Mouse (Mus musculus) MN1 (cell line): ENCODE data around the gene Shisal1.

Source experiments
- DNase-seq: peaks from one replicate; pipeline ENCODE4 v3.0.0-alpha.2; 2016; ENCODE audit warnings: low spot score

The Shisal1 gene

DNA sequence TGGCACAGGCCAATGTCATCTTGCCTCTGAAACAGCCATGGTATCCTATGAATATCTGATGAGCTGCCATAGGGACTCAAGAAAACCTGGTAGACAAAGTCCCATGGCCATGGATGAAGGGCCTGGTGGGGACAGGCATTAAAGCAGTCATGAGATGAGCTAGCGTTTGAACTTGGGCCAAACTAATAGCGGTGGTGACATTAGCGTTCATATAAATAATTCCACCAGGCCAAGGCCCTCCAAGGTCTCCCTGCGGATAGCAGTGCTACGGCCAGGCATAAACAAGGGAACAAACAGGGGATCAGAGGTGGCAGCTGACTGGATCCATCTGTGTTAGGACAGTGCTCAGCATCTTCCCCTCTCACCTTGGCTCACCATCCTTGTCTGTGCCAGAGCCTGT, 21.2 kb downstream of the Shisal1 start:
- no peak for DNase-seq

GRCm38 (mm10) chr15:84423781-84424180, 23.1 kb downstream of the Shisal1 start:
- DNase-seq = no peak

GRCm38 (mm10) chr15:84418266-84418610, 28.7 kb downstream of the Shisal1 start:
- no peak for DNase-seq

GRCm38 (mm10) chr15:84417592-84418265, 29.2 kb downstream of the Shisal1 start:
- peak; percentile 36 for DNase-seq

- no peak for DNase-seq
Observed at GRCm38 (mm10) chr15:84417017-84417416, 29.9 kb downstream of the Shisal1 start.

GRCm38 (mm10) chr15:84414040-84414848, 32.7 kb downstream of the Shisal1 start:
- DNase-seq = no peak

DNA sequence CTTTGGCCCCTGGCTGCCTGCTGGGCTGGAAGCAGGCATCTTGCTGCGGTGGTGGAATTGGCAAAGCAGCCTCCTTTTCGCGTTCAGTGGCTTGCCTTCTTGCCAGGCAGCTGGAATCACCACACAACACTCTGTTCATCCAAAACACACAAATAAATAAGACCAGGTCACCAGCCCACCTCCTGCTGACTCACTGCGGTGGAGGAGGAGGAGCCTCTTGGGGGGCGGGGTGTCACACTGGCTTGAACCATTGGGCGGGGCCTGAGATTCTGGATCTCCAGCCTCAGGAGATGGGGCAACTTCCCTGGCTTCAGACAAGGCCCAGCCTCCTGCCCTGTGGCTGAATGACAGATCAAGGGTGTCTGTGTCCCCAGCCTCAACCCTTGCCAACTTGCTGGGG, 34.5 kb downstream of the Shisal1 start:
- peak; percentile 87 for DNase-seq

DNA sequence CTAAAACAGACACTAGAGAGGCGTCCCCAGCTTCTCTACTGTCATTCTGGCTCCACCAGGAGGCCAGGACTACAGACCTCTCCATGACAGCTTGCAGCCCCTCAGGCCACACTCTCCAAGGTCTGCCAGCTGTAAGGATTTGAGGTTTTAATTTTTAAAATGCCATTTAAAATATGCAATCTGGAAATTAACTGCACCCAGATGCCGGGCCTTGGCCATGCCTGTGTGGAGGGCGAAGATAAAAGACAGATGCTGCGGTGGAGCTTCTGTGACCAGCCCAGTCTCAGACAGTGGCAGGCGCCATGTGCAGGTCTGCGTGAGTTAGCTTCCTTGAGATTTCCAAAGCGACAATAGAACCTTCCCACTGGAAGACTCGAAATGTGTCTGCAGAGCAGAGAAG, 36.8 kb downstream of the Shisal1 start:
- DNase-seq = peak; percentile 84

GRCm38 (mm10) chr15:84408576-84408975, 38.3 kb downstream of the Shisal1 start:
- DNase-seq = no peak

GRCm38 (mm10) chr15:84405759-84406158, 41.1 kb downstream of the Shisal1 start:
- DNase-seq = no peak

- DNase-seq = peak; percentile 65
Observed at GRCm38 (mm10) chr15:84403454-84404113, 43.3 kb downstream of the Shisal1 start.

DNA sequence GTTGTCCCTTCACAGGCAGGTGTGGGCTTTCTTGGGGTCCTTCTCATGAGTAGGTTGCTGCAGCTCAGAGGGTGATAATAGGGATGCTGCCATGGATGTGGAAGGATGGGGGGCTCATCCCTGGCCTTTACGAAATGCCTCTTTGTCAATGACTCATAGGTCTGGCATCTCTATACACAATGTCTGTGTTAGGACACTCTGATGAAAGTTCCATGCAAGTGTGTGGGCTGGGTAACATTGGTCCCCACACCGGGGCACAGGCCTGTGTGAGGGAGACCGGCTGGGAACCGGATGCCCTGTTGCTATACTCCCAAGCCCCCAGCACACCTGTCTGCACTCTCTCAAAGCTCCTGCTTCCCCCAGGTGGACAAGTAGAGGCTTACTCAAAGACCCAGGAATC, 48.3 kb downstream of the Shisal1 start:
- DNase-seq = peak; percentile 54

DNA sequence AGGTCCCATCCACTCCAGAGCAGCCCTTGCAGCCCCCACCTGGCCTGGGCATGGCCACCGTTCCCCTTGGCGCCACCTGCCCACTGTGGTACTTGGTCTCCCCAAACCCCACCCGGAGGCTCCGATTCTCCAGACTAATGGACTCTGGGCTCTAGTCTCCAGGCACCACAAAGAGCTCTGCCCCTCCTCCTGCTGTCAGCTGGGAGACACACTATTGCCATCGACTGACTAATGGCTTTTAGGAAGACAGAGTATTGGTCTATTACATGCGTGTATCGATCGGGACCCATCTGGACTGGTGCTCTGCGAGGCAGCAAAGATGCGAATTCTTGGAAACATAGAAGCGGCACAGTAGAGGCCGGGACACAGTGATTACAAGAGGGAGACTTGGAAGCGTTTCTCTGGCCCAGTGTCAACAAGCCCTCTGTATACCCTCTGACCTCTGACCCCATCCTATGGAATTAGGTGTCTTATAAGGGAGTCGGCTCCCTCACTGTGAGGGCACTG, 49.2 kb downstream of the Shisal1 start:
- no peak for DNase-seq

DNA sequence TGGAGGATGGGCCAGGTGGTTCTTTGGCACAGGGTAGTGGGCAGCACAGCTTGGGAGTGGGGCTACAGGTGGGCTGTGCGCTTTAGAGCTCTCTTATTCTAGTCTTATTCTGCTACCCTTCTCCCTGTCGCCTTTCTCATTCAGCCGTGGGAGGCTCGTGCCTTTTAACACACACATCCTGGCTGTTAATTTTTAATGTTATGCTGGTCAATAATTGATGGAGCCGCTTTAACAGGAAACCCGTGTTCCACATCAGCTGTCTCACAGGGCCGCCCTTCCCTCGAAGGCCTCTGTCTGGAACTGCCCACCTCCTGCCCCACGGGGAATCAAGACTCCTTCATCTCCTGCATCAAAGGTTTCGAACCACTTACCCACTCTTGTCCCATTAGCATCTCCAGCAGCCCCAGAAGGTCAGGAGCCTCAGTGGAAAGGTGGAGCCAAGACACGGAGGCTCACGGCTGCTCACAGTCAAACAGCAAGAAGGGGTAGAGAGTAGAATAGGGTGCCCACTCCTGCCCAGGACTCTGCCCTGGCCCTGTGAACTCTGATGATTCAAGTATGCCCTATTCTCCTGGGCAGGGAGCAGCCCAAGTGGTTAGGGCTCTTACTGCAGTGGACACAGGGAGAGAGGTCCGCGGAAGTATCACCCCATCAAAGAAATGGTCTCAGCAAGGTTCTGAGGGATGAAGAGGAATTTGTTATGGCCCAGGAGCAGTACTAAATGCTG, 51.4 kb downstream of the Shisal1 start:
- no peak for DNase-seq

- DNase-seq = no peak
Observed at GRCm38 (mm10) chr15:84393341-84393740, 53.6 kb downstream of the Shisal1 start.

GRCm38 (mm10) chr15:84392840-84393239, 54.1 kb downstream of the Shisal1 start:
- no peak for DNase-seq

DNA sequence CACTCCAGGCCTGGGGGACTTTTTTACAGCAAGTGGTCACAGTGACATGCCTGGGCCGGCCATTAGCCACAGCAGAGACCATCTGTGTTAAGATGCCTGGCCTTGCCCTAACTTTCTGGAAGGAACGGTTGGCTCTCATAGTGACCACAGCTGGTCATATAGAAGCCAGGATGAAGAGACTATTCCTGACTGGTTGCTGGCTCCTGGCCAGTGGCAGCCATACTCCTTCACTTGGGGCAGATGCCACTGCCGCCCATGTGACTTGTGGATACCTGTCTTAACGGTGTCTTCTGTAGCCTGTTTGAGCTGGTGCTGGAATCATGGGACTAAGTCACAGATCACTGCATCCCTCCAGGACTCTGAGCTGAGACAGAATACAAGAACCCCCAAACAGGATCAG, 54.8 kb downstream of the Shisal1 start:
- no peak for DNase-seq

DNA sequence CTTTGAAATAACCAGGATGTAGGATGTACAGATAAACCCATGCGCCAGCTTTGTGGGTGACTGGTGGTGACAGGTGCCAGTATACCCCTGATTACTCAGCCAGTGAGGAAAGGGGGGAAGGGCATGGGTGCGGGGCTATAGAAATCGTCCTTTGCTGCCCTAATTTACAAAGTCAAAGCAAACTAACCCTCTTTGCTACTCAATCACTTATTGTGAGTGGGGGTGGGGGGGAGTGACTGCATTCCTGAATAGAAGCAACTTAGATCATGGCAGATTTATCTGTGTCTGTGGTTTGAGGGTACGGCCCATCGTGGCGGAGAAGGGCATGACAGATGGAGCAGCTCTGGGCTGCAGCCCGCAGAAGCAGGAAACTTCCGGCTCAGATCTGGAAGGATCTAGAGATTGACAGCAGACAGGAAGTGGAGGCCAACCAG, 58.2 kb downstream of the Shisal1 start:
- DNase-seq = no peak

GRCm38 (mm10) chr15:84385995-84386565, 60.8 kb downstream of the Shisal1 start:
- DNase-seq = no peak

GRCm38 (mm10) chr15:84384066-84384465, 62.8 kb downstream of the Shisal1 start:
- no peak for DNase-seq

DNA sequence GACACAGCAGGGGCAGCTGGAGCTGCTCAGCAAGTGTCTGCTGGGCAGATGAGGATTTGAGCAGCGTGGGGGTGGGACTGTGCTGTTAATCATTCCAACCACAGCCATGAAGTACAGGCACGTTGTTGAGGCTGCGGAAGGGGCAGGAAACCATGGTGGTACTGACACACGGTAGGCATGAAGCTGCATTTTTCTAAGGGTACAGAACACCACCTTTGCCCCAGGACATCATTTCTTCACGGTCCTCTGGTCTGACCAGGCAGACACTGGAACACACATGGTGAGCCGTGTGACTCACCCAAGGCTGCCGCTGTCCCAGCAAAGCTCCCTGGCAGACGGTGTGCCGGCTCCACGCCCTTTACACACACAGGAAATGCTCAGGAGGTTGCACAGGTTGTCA, 66.7 kb downstream of the Shisal1 start:
- no peak for DNase-seq

DNA sequence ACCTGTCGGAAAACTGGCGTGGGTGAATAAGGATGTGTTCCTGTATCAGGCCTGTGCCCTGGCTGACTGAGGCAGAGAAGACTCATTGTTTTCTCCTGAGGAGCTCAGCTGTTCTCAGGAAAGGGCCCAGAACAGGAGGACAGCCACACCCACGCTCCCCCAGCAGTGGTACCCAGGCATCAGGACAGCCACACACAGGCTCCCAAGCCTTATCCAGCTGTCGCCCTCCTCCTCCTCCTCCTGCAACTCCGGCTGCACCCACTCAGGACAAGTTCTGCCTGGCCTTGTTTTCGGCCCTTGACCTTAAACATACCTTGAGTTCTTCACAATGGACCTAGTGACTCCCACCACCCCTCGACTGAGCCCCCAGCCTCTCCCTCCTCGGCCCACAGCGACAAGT, 68.2 kb downstream of the Shisal1 start:
- no peak for DNase-seq
